Mouse (Mus musculus) forebrain, embryonic 10.5 days (tissue): Measurements from ENCODE around the gene 4930402H24Rik. TPM values are rescaled to one million over a fixed set of nuclear protein-coding genes. Genes with fewer than 3 reads are reported as not detected.
A peak's percentile ranks its signal among the peaks of the same experiment; 100 is the strongest.

Experiments used
- DNase-seq: peaks from one replicate; pipeline ENCODE4 v3.0.0-alpha.2; 2017; ENCODE audit warnings: low spot score; ENCODE audit errors: extremely low spot score
- H3K27ac ChIP-seq: fragments of 300-500 bp; sonication (generic); 2 replicates; pipeline ENCODE4 v1.5.1; 2016; ENCODE audit warnings: mild to moderate bottlenecking
- H3K27me3 ChIP-seq: fragments of 300-500 bp; sonication (generic); 2 replicates; pipeline ENCODE4 v1.6.1; 2016; ENCODE audit warnings: mild to moderate bottlenecking; ENCODE audit not compliant: poor library complexity, severe bottlenecking
- H3K36me3 ChIP-seq: fragments of 300-500 bp; sonication (generic); replicated peaks from 2 replicates; pipeline ENCODE4 v1.6.1; 2016; ENCODE audit warnings: mild to moderate bottlenecking, moderate library complexity
- H3K4me1 ChIP-seq: fragments of 300-500 bp; sonication (generic); 2 replicates; pipeline ENCODE4 v1.6.1; 2016
- H3K4me3 ChIP-seq: fragments of 300-500 bp; sonication (generic); 2 replicates; pipeline ENCODE4 v1.5.1; 2016; ENCODE audit warnings: mild to moderate bottlenecking, moderate library complexity
- H3K9me3 ChIP-seq: fragments of 300-500 bp; sonication (generic); 2 replicates; pipeline ENCODE4 v1.6.1; 2016; ENCODE audit warnings: mild to moderate bottlenecking, moderate library complexity
- WGBS: fragments of 180-500 bp; shearing (Covaris S2); methylation state at CpG from one replicate; pipeline ENCODE4 v1.1.7; 2016; 5-methylcytosine and 5-hydroxymethylcytosine counted together
- polyA plus RNA-seq: library from polyadenylated mRNA; unstranded; fragments of >200 nt; fragmentation: Nextera tagmentation; extraction: Ambion mirVana; gene quantifications from 2 replicates; pipeline ENCODE4 v1.2.1, GENCODE M21; 2016

The 4930402H24Rik gene
- polyA plus RNA-seq, 1 experiment from 2014 or later, result 24.3 TPM

- Histone ChIP-seq H3K36me3 (peaks cover 8% of the 10 kb centered on the region), H3K4me3 (no peak overlapping the region), H3K27ac (no peak overlapping the region; the same call in 1 of the 2 replicates), H3K27me3 (peaks cover 16% of the 10 kb centered on the region), H3K4me1 (peaks cover 10% of the 10 kb centered on the region; the same call in 1 of the 2 replicates), H3K9me3 (no peaks in the 10 kb centered on the region)
- no peak for DNase-seq
- 66% methylated on average over 9 of the region's 9 CpGs for WGBS
These were observed 201.9 kb downstream of the 4930402H24Rik start for GRCm38 (mm10) chr2:130704040-130705001.

- peaks cover 23% of the 10 kb centered on the region for H3K4me1 ChIP-seq
- WGBS, result 0% methylated on average over 14 of the region's 14 CpGs
- DNase-seq, result peak; percentile 31
- peak overlapping the region; percentile 77 for H3K4me3 ChIP-seq
- H3K27me3 ChIP-seq, result peaks cover 72% of the 10 kb centered on the region
- no peaks in the 10 kb centered on the region for H3K36me3 ChIP-seq
- no peaks in the 10 kb centered on the region for H3K9me3 ChIP-seq
- H3K27ac ChIP-seq, result no peak overlapping the region
These were observed 208.4 kb downstream of the 4930402H24Rik start for GRCm38 (mm10) chr2:130697821-130698266.

- Histone ChIP-seq H3K36me3 (no peaks in the 10 kb centered on the region), H3K4me1 (peaks cover 23% of the 10 kb centered on the region), H3K27me3 (peaks cover 72% of the 10 kb centered on the region), H3K27ac (peak within 1 kb of the TSS; percentile 60), H3K4me3 (peak within 1 kb of the TSS; percentile 77), H3K9me3 (no peaks in the 10 kb centered on the region)
- peak; percentile 63 for DNase-seq
- under 1% methylated on average over 65 of the region's 65 CpGs for WGBS
These were observed 208.9 kb downstream of the 4930402H24Rik start, which contains the start of gene Slc4a11 for GRCm38 (mm10) chr2:130697153-130697810. TSS of gene Slc4a11 (minus strand) at chr2:130697519.

- H3K36me3 ChIP-seq, result no peaks in the 10 kb centered on the region
- peaks cover 72% of the 10 kb centered on the region for H3K27me3 ChIP-seq
- peak; percentile 45 for DNase-seq
- peaks cover 23% of the 10 kb centered on the region for H3K4me1 ChIP-seq
- WGBS, result under 1% methylated on average over 31 of the region's 31 CpGs
- H3K4me3 ChIP-seq, result peak overlapping the region; percentile 77
- no peaks in the 10 kb centered on the region for H3K9me3 ChIP-seq
- H3K27ac ChIP-seq, result peak overlapping the region; percentile 60; the same call in 1 of the 2 replicates
These were observed 209.5 kb downstream of the 4930402H24Rik start for GRCm38 (mm10) chr2:130696700-130697152.

- Histone ChIP-seq H3K4me1 (peaks cover 23% of the 10 kb centered on the region), H3K9me3 (no peaks in the 10 kb centered on the region), H3K4me3 (no peak overlapping the region), H3K27me3 (peaks cover 49% of the 10 kb centered on the region), H3K27ac (no peak overlapping the region), H3K36me3 (no peaks in the 10 kb centered on the region)
- no peak for DNase-seq
- WGBS, result 38% methylated on average over 3 of the region's 3 CpGs
These were observed 212.6 kb downstream of the 4930402H24Rik start for GRCm38 (mm10) chr2:130693563-130693962.

DNA sequence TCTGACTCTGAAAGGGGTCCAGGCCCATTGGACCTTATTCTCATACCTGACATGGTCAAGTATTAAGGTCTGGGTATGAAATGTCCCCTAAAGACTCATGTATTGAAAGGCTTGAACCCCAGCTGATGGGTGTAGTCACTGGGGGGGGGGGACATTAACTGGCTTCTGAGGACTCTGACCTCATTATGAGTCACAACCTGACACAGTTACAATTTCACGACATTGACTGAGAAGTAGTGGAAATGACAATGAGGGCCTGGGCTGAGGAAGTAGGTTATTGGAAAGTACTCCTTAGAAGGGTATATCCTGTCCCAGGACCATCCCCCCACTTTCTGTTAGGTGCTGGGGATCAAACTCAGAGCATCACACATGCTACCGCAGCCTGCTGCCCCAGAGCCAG, 217.2 kb downstream of the 4930402H24Rik start:
- peaks cover 3% of the 10 kb centered on the region for H3K27me3 ChIP-seq
- no peaks in the 10 kb centered on the region for H3K9me3 ChIP-seq
- H3K27ac ChIP-seq, result no peak overlapping the region
- H3K4me1 ChIP-seq, result no peaks in the 10 kb centered on the region
- no peak for DNase-seq
- 83% methylated on average over 2 of the region's 2 CpGs for WGBS
- no peak overlapping the region for H3K4me3 ChIP-seq
- peaks cover 28% of the 10 kb centered on the region for H3K36me3 ChIP-seq

GRCm38 (mm10) chr2:130685426-130685825, 220.8 kb downstream of the 4930402H24Rik start:
- Histone ChIP-seq H3K27me3 (no peaks in the 10 kb centered on the region), H3K27ac (no peak overlapping the region), H3K4me3 (no peak overlapping the region), H3K4me1 (no peaks in the 10 kb centered on the region), H3K36me3 (peaks cover 63% of the 10 kb centered on the region), H3K9me3 (no peaks in the 10 kb centered on the region)
- 92% methylated on average over 9 of the region's 9 CpGs for WGBS
- no peak for DNase-seq

- Histone ChIP-seq H3K4me3 (no peak overlapping the region), H3K4me1 (no peaks in the 10 kb centered on the region), H3K9me3 (no peaks in the 10 kb centered on the region), H3K27ac (no peak overlapping the region), H3K27me3 (no peaks in the 10 kb centered on the region), H3K36me3 (peaks cover 100% of the 10 kb centered on the region)
- no peak for DNase-seq
- 97% methylated on average over 3 of the region's 3 CpGs for WGBS
These were observed 224.7 kb downstream of the 4930402H24Rik start for GRCm38 (mm10) chr2:130681531-130681930.

GRCm38 (mm10) chr2:130679899-130680298, 226.3 kb downstream of the 4930402H24Rik start:
- Histone ChIP-seq H3K36me3 (peaks cover 100% of the 10 kb centered on the region), H3K27me3 (no peaks in the 10 kb centered on the region), H3K27ac (no peak overlapping the region), H3K9me3 (no peaks in the 10 kb centered on the region), H3K4me3 (no peak overlapping the region), H3K4me1 (no peaks in the 10 kb centered on the region)
- WGBS, result 93% methylated on average over 6 of the region's 6 CpGs
- no peak for DNase-seq

- Histone ChIP-seq H3K27me3 (no peaks in the 10 kb centered on the region), H3K9me3 (no peaks in the 10 kb centered on the region), H3K4me3 (no peak overlapping the region), H3K27ac (no peak overlapping the region), H3K36me3 (peaks cover 100% of the 10 kb centered on the region), H3K4me1 (no peaks in the 10 kb centered on the region)
- DNase-seq, result no peak
- WGBS, result 94% methylated on average over 12 of the region's 12 CpGs
These were observed 227.1 kb downstream of the 4930402H24Rik start for GRCm38 (mm10) chr2:130679154-130679553.

- H3K4me1 ChIP-seq, result no peaks in the 10 kb centered on the region
- H3K27ac ChIP-seq, result no peak overlapping the region
- no peak overlapping the region for H3K4me3 ChIP-seq
- H3K27me3 ChIP-seq, result no peaks in the 10 kb centered on the region
- 91% methylated on average over 10 of the region's 10 CpGs for WGBS
- H3K36me3 ChIP-seq, result peaks cover 99% of the 10 kb centered on the region
- no peaks in the 10 kb centered on the region for H3K9me3 ChIP-seq
- DNase-seq, result no peak
These were observed 229.0 kb downstream of the 4930402H24Rik start for GRCm38 (mm10) chr2:130677211-130677610.

- no peaks in the 10 kb centered on the region for H3K27me3 ChIP-seq
- peak within 1 kb of the TSS; percentile 90 for H3K27ac ChIP-seq
- peak; percentile 90 for DNase-seq
- no peaks in the 10 kb centered on the region for H3K9me3 ChIP-seq
- H3K4me3 ChIP-seq, result peak within 1 kb of the TSS; percentile 82
- under 1% methylated on average over 31 of the region's 31 CpGs for WGBS
- peaks cover 31% of the 10 kb centered on the region for H3K36me3 ChIP-seq
- peaks cover 48% of the 10 kb centered on the region for H3K4me1 ChIP-seq
These were observed 238.6 kb downstream of the 4930402H24Rik start, which contains the start of gene Itpa for GRCm38 (mm10) chr2:130667559-130667958. TSS of gene Itpa (plus strand) at chr2:130667610.
